Mouse (Mus musculus) MEL (cell line): ENCODE measurements around the gene Med27. TPM values are rescaled to one million over a fixed set of nuclear protein-coding genes. Genes with fewer than 3 reads are reported as not detected.

Experiments used
- DNase-seq: peaks from one replicate; pipeline ENCODE4 v3.0.0; 2011; ENCODE audit warnings: low read depth, low spot score
- H3K27ac ChIP-seq: 2 replicates; pipeline ENCODE4 v1.5.1; 2012; ENCODE audit warnings: low read depth, mild to moderate bottlenecking, control low read depth, low read length, moderate library complexity; ENCODE audit not compliant: control insufficient read depth
- H3K27me3 ChIP-seq, 2 experiments: fragments of 150-350 bp in 1 of 2; sonication (generic) in 1 of 2; 2 replicates each; pipeline ENCODE4 v1.6.1; 2012; ENCODE audit warnings: low read length in 2 of 2, mild to moderate bottlenecking in 2 of 2, improper control_type of control experiment in 1 of 2, moderate library complexity in 1 of 2; ENCODE audit not compliant: insufficient read depth in 2 of 2, control insufficient read depth in 1 of 2
- H3K36me3 ChIP-seq, 2 experiments: 2 replicates each; pipeline ENCODE4 v1.6.1; 2012 to 2014; ENCODE audit warnings: low read length in 2 of 2, improper control_type of control experiment in 1 of 2, inconsistent platforms in 1 of 2, mild to moderate bottlenecking in 1 of 2; ENCODE audit not compliant: insufficient read depth in 2 of 2, control insufficient read depth in 1 of 2
- H3K4me1 ChIP-seq, 2 experiments: fragments of 150-350 bp in 1 of 2; sonication (generic) in 1 of 2; 2 replicates each; pipeline ENCODE4 v1.6.1; 2012; ENCODE audit warnings: low read length in 2 of 2, improper control_type of control experiment in 1 of 2, mild to moderate bottlenecking in 1 of 2; ENCODE audit not compliant: insufficient read depth in 2 of 2, control insufficient read depth in 1 of 2
- H3K4me3 ChIP-seq, 2 experiments: fragments of 150-350 bp in 1 of 2; sonication (generic) in 1 of 2; 2 replicates each; pipeline ENCODE4 v1.5.1; 2012; ENCODE audit warnings: low read depth in 2 of 2, low read length in 2 of 2, mild to moderate bottlenecking in 2 of 2, moderate library complexity in 2 of 2, control low read depth in 1 of 2, improper control_type of control experiment in 1 of 2; ENCODE audit not compliant: control insufficient read depth in 1 of 2, insufficient read depth in 1 of 2
- H3K79me2 ChIP-seq: 2 replicates; pipeline ENCODE4 v1.6.1; 2012; ENCODE audit warnings: mild to moderate bottlenecking, low read length, moderate library complexity; ENCODE audit not compliant: control insufficient read depth, poor library complexity, insufficient read depth
- H3K9ac ChIP-seq: 2 replicates; pipeline ENCODE4 v1.6.1; 2012; ENCODE audit warnings: low read depth, mild to moderate bottlenecking, control low read depth, low read length, moderate library complexity; ENCODE audit not compliant: control insufficient read depth, poor library complexity, severe bottlenecking
- H3K9me3 ChIP-seq: fragments of 150-350 bp; sonication (generic); replicated peaks from 2 replicates; pipeline ENCODE4 v1.6.1; 2012; ENCODE audit warnings: mild to moderate bottlenecking, low read length, improper control_type of control experiment, moderate library complexity; ENCODE audit not compliant: insufficient read depth
- BHLHE40 ChIP-seq: IDR thresholded peaks from 2 replicates; pipeline ENCODE4 v1.6.1; 2012; ENCODE audit warnings: low read depth, mild to moderate bottlenecking, inconsistent platforms, low read length, improper control_type of control experiment, borderline replicate concordance
- CHD1 ChIP-seq: IDR thresholded peaks from 2 replicates; pipeline ENCODE4 v1.6.1; 2012; ENCODE audit warnings: low read depth, mild to moderate bottlenecking, inconsistent platforms, low read length, improper control_type of control experiment
- GATA1 ChIP-seq: IDR thresholded peaks from 2 replicates; pipeline ENCODE4 v1.6.1; 2011; ENCODE audit warnings: low read depth, low read length, improper control_type of control experiment
- KAT2A ChIP-seq: conservative IDR thresholded peaks from 2 replicates; pipeline ENCODE4 v1.6.1; 2012; ENCODE audit warnings: low read depth, low read length, improper control_type of control experiment, inconsistent platforms
- MAFK ChIP-seq: IDR thresholded peaks from 2 replicates; pipeline ENCODE4 v1.6.1; 2011; ENCODE audit warnings: low read depth, mild to moderate bottlenecking, low read length, improper control_type of control experiment, borderline replicate concordance
- MAX ChIP-seq: IDR thresholded peaks from 2 replicates; pipeline ENCODE4 v1.6.1; 2011; ENCODE audit warnings: low read length, improper control_type of control experiment
- MEF2A ChIP-seq: IDR thresholded peaks from 2 replicates; pipeline ENCODE4 v1.6.1; 2014; ENCODE audit warnings: low read depth, mild to moderate bottlenecking, inconsistent platforms, low read length, improper control_type of control experiment; ENCODE audit not compliant: poor library complexity, insufficient replicate concordance, severe bottlenecking; ENCODE audit errors: extremely low read depth
- NRF1 ChIP-seq: IDR thresholded peaks from 2 replicates; pipeline ENCODE4 v1.6.1; 2014; ENCODE audit warnings: low read depth, mild to moderate bottlenecking, inconsistent platforms, low read length, improper control_type of control experiment, moderate library complexity; ENCODE audit not compliant: poor library complexity, insufficient read depth, severe bottlenecking
- POLR2AphosphoS2 ChIP-seq: IDR thresholded peaks from 2 replicates; pipeline ENCODE4 v1.6.1; 2011; ENCODE audit warnings: low read length, improper control_type of control experiment
- POLR2AphosphoS5 ChIP-seq: IDR thresholded peaks from 2 replicates; pipeline ENCODE4 v1.6.1; 2012; ENCODE audit warnings: low read depth, borderline replicate concordance, mild to moderate bottlenecking, inconsistent platforms, low read length, moderate library complexity, mixed read lengths
- RAD21 ChIP-seq: IDR thresholded peaks from 2 replicates; pipeline ENCODE4 v1.6.1; 2011; ENCODE audit warnings: mild to moderate bottlenecking, low read depth, low read length, improper control_type of control experiment
- RCOR1 ChIP-seq: IDR thresholded peaks from 2 replicates; pipeline ENCODE4 v1.6.1; 2012; ENCODE audit warnings: low read depth, mild to moderate bottlenecking, inconsistent platforms, low read length, improper control_type of control experiment
- SIN3A ChIP-seq: IDR thresholded peaks from 2 replicates; pipeline ENCODE4 v1.6.1; 2012; ENCODE audit warnings: low read length, improper control_type of control experiment, inconsistent platforms
- TAL1 ChIP-seq: IDR thresholded peaks from 2 replicates; pipeline ENCODE4 v1.6.1; 2012; ENCODE audit warnings: mild to moderate bottlenecking, inconsistent platforms, low read length, moderate library complexity, mixed read lengths
- UBTF ChIP-seq: IDR thresholded peaks from 2 replicates; pipeline ENCODE4 v1.6.1; 2012; ENCODE audit warnings: low read depth, mild to moderate bottlenecking, inconsistent platforms, low read length, improper control_type of control experiment, moderate library complexity, borderline replicate concordance; ENCODE audit not compliant: insufficient read depth
- USF1 ChIP-seq: IDR thresholded peaks from 2 replicates; pipeline ENCODE4 v1.6.1; 2014; ENCODE audit warnings: low read depth, mild to moderate bottlenecking, inconsistent platforms, low read length, improper control_type of control experiment, moderate library complexity
- polyA plus RNA-seq, 2 experiments: library from polyadenylated mRNA; stranded (reverse) in 1 of 2; unstranded in 1 of 2; fragments of >175 nt in 1 of 2; fragments of >200 nt in 1 of 2; gene quantifications; 2 replicates each; pipeline versions ENCODE4 v1.2.1 to v1.2.4; 2012; ENCODE audit warnings: low replicate concordance in 2 of 2, low read depth in 1 of 2; ENCODE audit not compliant: insufficient read length in 2 of 2, insufficient read depth in 1 of 2, missing spikeins in 1 of 2
- total RNA-seq: library from RNA; depleted of rRNA; stranded (reverse); fragments of 300-350 nt; gene quantifications from 2 replicates; pipeline ENCODE4 v1.2.3, GENCODE M21; 2012

The Med27 gene
- total and polyA plus RNA-seq, 3 experiments: 46.3 to 46.9 TPM; not detected in 1

GRCm38 (mm10) chr2:29516621-29517170 is 170.1 kb downstream of the Med27 start:
- Histone ChIP-seq H3K27ac (no peak overlapping the region), H3K4me3 (no peak overlapping the region), H3K36me3 (no peaks in the 10 kb centered on the region), H3K9me3 (no peaks in the 10 kb centered on the region), H3K9ac (no peak overlapping the region), H3K4me1 (no peaks in the 10 kb centered on the region), H3K27me3 (no peaks in the 10 kb centered on the region), H3K79me2 (no peaks in the 10 kb centered on the region)
- TF ChIP-seq MEF2A (no peak), RCOR1 (no peak), BHLHE40 (no peak)
- no peak for DNase-seq

- DNase-seq: no peak
- H3K79me2 ChIP-seq: no peaks in the 10 kb centered on the region
- no peaks in the 10 kb centered on the region for H3K4me1 ChIP-seq
- no peak overlapping the region for H3K4me3 ChIP-seq
- H3K36me3 ChIP-seq: no peaks in the 10 kb centered on the region
- no peaks in the 10 kb centered on the region for H3K27me3 ChIP-seq
- H3K9me3 ChIP-seq: no peaks in the 10 kb centered on the region
- H3K27ac ChIP-seq: no peak overlapping the region
- H3K9ac ChIP-seq: no peak overlapping the region
- TF ChIP-seq KAT2A (no peak), RAD21 (no peak)
Observed at GRCm38 (mm10) chr2:29519402-29519801, 172.8 kb downstream of the Med27 start.

GRCm38 (mm10) chr2:29520206-29520605 is 173.6 kb downstream of the Med27 start:
- TF ChIP-seq USF1: no peak
- TF ChIP-seq NRF1: no peak
- TF ChIP-seq MAFK: no peak
- TF ChIP-seq MAX: no peak
- no peak for TF ChIP-seq POLR2AphosphoS5
- no peak for TF ChIP-seq SIN3A
- no peak for TF ChIP-seq UBTF
- TF ChIP-seq TAL1: no peak
- no peak for TF ChIP-seq RCOR1
- no peak for TF ChIP-seq GATA1
- no peak for TF ChIP-seq POLR2AphosphoS2
- TF ChIP-seq CHD1: no peak
- H3K9me3 ChIP-seq: no peaks in the 10 kb centered on the region
- no peaks in the 10 kb centered on the region for H3K36me3 ChIP-seq
- no peak overlapping the region for H3K9ac ChIP-seq
- DNase-seq: no peak
- no peak overlapping the region for H3K4me3 ChIP-seq
- no peaks in the 10 kb centered on the region for H3K4me1 ChIP-seq
- H3K27ac ChIP-seq: no peak overlapping the region
- no peaks in the 10 kb centered on the region for H3K27me3 ChIP-seq
- H3K79me2 ChIP-seq: no peaks in the 10 kb centered on the region
